Mouse (Mus musculus) testis, adult 2 months (tissue): Measurements from ENCODE around the gene Eif4g1. TPM values are rescaled to one million over a fixed set of nuclear protein-coding genes. Genes with fewer than 3 reads are reported as not detected.

ENCODE experiments used
- H3K27ac ChIP-seq: fragments of 200-500 bp; 2 replicates; pipeline ENCODE4 v1.5.1; 2012; ENCODE audit warnings: low read depth, low read length; ENCODE audit not compliant: control insufficient read depth, insufficient read depth
- H3K27me3 ChIP-seq: fragments of 200-500 bp; 2 replicates; pipeline ENCODE4 v1.6.1; 2012; ENCODE audit warnings: mild to moderate bottlenecking, low read length, moderate library complexity; ENCODE audit not compliant: control insufficient read depth, insufficient read depth
- H3K36me3 ChIP-seq: fragments of 200-500 bp; 2 replicates; pipeline ENCODE4 v1.6.1; 2012; ENCODE audit warnings: mild to moderate bottlenecking, low read length; ENCODE audit not compliant: control insufficient read depth, insufficient read depth
- H3K4me1 ChIP-seq: fragments of 200-500 bp; 2 replicates; pipeline ENCODE4 v1.6.1; 2012; ENCODE audit warnings: low read length; ENCODE audit not compliant: control insufficient read depth, insufficient read depth
- H3K4me3 ChIP-seq: fragments of 200-500 bp; 2 replicates; pipeline ENCODE4 v1.5.1; 2012; ENCODE audit warnings: low read depth, mild to moderate bottlenecking, low read length, moderate library complexity, mixed read lengths; ENCODE audit not compliant: control insufficient read depth
- CTCF ChIP-seq: fragments of 200-500 bp; IDR thresholded peaks from 2 replicates; pipeline ENCODE4 v1.5.1; 2012; ENCODE audit warnings: low read depth, mild to moderate bottlenecking, inconsistent platforms, low read length, moderate library complexity; ENCODE audit not compliant: control insufficient read depth, insufficient read depth, insufficient replicate concordance
- POLR2A ChIP-seq: fragments of 200-500 bp; IDR thresholded peaks from 2 replicates; pipeline ENCODE4 v1.6.1; 2012; ENCODE audit warnings: low read depth, mild to moderate bottlenecking, inconsistent platforms, low read length, moderate library complexity; ENCODE audit not compliant: control insufficient read depth
- polyA plus RNA-seq: library from polyadenylated mRNA; depleted of rRNA; stranded (reverse); fragments of >200 nt; gene quantifications from 2 replicates; pipeline ENCODE4 v1.2.3, GENCODE M21; 2012

Eif4g1 gene
- polyA plus RNA-seq, 1 experiment: 251 TPM

GRCm38 (mm10) chr16:20731688-20732087, 63.6 kb downstream of the Eif4g1 start:
- peaks cover 5% of the 10 kb centered on the region; the same call in 1 of the 2 replicates for H3K4me1 ChIP-seq
- H3K27ac ChIP-seq: no peak overlapping the region
- TF ChIP-seq POLR2A: no peak
- TF ChIP-seq CTCF: no peak
- no peaks in the 10 kb centered on the region for H3K36me3 ChIP-seq
- no peaks in the 10 kb centered on the region; the same call in 1 of the 2 replicates for H3K27me3 ChIP-seq
- no peak overlapping the region for H3K4me3 ChIP-seq

- Histone ChIP-seq H3K4me1 (peaks cover 5% of the 10 kb centered on the region; the same call in 1 of the 2 replicates), H3K27ac (no peak overlapping the region), H3K27me3 (no peaks in the 10 kb centered on the region; the same call in 1 of the 2 replicates), H3K4me3 (no peak overlapping the region; the same call in 1 of the 2 replicates), H3K36me3 (no peaks in the 10 kb centered on the region)
- TF ChIP-seq POLR2A (no peak), CTCF (no peak)
Measured at GRCm38 (mm10) chr16:20732251-20732924, 64.3 kb downstream of the Eif4g1 start.

- H3K36me3 ChIP-seq: no peaks in the 10 kb centered on the region
- no peaks in the 10 kb centered on the region; the same call in 1 of the 2 replicates for H3K27me3 ChIP-seq
- H3K4me3 ChIP-seq: peak within 1 kb of the TSS; percentile 26
- H3K27ac ChIP-seq: no peak within 1 kb of the TSS
- no peak for TF ChIP-seq POLR2A
- TF ChIP-seq CTCF: no peak
- peaks cover 5% of the 10 kb centered on the region; the same call in 1 of the 2 replicates for H3K4me1 ChIP-seq
Measured at GRCm38 (mm10) chr16:20732925-20733730, 65.0 kb downstream of the Eif4g1 start, which contains the start of gene Chrd. Gene Chrd (plus strand): TSS chr16:20733127.

- Histone ChIP-seq H3K4me3 (peak within 1 kb of the TSS; percentile 26), H3K27me3 (no peaks in the 10 kb centered on the region; the same call in 1 of the 2 replicates), H3K4me1 (peaks cover 5% of the 10 kb centered on the region; the same call in 1 of the 2 replicates), H3K27ac (no peak within 1 kb of the TSS), H3K36me3 (no peaks in the 10 kb centered on the region)
- TF ChIP-seq CTCF (no peak), POLR2A (no peak)
Measured at GRCm38 (mm10) chr16:20733731-20734730, 65.9 kb downstream of the Eif4g1 start, which contains the start of gene Thpo. Gene Thpo (minus strand): TSS chr16:20734511.

- Histone ChIP-seq H3K4me1 (peaks cover 5% of the 10 kb centered on the region; the same call in 1 of the 2 replicates), H3K4me3 (no peak overlapping the region), H3K27ac (no peak overlapping the region), H3K27me3 (no peaks in the 10 kb centered on the region; the same call in 1 of the 2 replicates), H3K36me3 (no peaks in the 10 kb centered on the region)
- no peak for TF ChIP-seq CTCF
- TF ChIP-seq POLR2A: no peak
Measured at GRCm38 (mm10) chr16:20735651-20736050, 67.5 kb downstream of the Eif4g1 start.

- Histone ChIP-seq H3K4me1 (peaks cover 5% of the 10 kb centered on the region; the same call in 1 of the 2 replicates), H3K27ac (no peak overlapping the region), H3K27me3 (no peaks in the 10 kb centered on the region; the same call in 1 of the 2 replicates), H3K4me3 (no peak overlapping the region), H3K36me3 (no peaks in the 10 kb centered on the region)
- TF ChIP-seq POLR2A: no peak
- no peak for TF ChIP-seq CTCF
Measured at GRCm38 (mm10) chr16:20736168-20736567, 68.1 kb downstream of the Eif4g1 start.

- H3K4me1 ChIP-seq: peaks cover 5% of the 10 kb centered on the region; the same call in 1 of the 2 replicates
- H3K36me3 ChIP-seq: no peaks in the 10 kb centered on the region
- H3K4me3 ChIP-seq: no peak overlapping the region
- H3K27me3 ChIP-seq: no peaks in the 10 kb centered on the region; the same call in 1 of the 2 replicates
- no peak overlapping the region for H3K27ac ChIP-seq
- TF ChIP-seq CTCF (no peak), POLR2A (no peak)
Measured at GRCm38 (mm10) chr16:20736823-20737222, 68.7 kb downstream of the Eif4g1 start.
